Mouse (Mus musculus) layer of hippocampus, postnatal 25 days (tissue): ENCODE measurements around the gene Gyg. TPM values are rescaled to one million over a fixed set of nuclear protein-coding genes. Genes with fewer than 3 reads are reported as not detected.

Experiments used
- DNase-seq, 2 experiments: peaks; one replicate each; pipeline ENCODE4 v3.0.0; 2022; ENCODE audit warnings: mixed read lengths in 2 of 2, low spot score in 1 of 2; ENCODE audit errors: extremely low spot score in 1 of 2
- total RNA-seq, 2 experiments: library from RNA; stranded (reverse); gene quantifications; 2 replicates each; pipeline ENCODE4 v1.2.3; 2021

Gene Gyg
- total RNA-seq = 10 to 100 TPM; 41.8 to 48.6 TPM

DNA sequence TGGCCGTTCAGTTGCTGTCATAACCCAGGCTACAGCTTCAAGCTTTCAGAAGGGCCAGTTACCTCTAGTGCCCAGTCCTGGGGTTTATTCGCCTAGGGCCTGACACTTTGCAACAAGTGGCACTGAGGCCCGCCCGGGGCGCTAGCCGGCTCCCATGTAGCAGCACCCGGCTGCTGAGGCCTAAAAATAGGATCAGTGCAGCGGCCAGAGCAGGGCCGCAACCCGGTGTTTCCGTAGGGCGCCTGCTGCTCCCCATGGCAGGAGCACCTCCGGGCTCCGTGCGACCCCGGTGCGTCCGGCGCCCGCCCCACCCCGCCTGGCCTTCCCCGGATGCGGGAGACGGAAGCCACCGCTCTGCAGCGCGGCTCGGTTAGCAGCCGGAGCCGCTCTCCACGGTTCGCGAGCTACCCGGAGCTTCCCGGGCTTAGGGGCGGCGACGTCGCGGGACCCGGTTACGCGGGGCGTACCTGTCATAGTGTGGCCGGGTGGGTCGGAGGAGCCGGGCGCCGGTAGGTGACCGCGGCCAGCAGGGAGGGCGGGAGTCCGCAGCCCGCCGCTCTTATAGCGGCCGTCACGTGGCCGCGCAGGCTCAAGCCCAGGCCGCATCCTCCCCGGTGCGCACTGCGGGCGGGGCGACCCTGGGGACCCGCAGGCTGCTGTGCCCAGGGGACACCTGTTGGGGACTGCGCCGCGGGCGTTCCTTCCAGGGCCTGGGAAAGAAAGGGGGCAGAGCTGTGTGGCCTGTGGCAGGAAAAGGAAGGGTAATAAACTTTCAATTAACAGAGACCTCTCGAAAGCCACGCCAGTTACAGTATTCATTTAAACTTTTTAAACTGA lies at the start of gene Gyg:
Gene Gyg, minus strand, starts transcription at position 787 of the 837 bp plus-strand sequence.
- DNase-seq = peak; percentile 41 to 54

DNA sequence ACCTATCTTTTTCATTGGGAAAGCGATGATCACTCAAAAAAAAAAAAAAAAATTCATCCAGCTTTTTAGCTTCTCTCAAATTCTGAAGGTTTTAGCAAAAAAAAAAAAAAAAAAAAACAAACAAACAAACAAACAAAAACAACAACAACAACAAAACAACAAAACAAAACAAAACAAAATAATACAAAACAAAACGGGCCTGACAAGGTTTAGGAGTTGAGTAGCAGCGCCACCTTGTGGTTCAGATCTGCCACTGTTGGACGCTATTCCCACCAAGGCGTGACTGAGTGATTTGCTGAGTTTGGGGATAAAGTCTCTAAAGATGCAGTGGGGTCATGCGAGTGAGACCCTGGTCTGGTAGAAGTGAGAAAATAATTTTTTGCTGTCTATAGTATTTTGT lies 43.8 kb upstream of the Gyg start:
- DNase-seq = peak; percentile 46 to 78

DNA sequence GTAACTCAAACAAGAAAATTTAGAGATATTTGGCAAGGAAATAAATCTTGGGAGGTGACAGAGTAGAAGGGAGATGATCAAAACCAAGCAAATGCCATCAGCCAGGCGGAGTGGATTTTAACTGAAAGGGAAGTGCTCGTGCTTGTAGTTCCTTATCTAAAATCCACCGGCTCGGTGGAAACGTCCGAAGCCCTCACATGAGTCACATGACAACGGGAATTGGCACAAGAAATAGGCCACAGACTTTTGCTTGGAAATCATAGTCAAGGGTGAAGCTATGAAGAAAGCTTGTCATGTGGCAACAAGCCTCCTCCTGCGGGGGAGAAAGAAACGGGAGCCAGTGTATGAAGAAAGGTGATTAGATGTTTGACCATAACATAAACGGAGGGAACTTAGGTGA lies 42.8 kb upstream of the Gyg start:
- DNase-seq = no peak

DNA sequence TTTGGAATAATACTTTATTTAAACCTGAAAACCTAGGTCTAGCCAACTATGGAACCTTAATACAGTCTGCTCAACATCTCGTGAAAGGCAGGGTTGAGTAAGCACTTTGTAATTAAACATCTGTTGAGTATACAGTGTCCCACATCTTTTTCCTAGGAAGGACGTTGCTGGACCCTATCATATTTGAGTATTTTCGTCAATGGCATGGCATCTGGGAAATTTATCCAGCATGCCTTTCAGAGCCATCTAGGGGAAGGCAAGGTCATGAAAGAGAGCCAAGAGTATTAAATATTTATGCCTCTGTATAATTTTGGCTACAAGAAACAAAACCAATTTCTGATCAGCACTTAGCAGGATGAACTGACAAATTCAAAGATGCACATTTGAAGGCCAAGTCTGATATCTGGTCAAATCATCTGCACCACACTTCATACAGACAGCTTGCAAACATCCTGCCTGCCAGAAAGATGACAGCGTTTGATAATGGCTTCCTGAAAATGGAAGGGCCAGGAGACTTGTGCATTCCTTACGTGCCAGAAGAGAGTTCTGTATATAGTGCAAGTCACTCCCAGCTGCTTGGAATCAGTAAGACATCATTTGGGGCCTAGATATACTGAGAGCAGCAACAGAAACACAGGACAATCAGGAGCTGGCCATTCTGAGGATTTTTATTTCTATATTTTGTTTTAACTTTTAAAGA lies 34.0 kb upstream of the Gyg start:
- DNase-seq = no peak

DNA sequence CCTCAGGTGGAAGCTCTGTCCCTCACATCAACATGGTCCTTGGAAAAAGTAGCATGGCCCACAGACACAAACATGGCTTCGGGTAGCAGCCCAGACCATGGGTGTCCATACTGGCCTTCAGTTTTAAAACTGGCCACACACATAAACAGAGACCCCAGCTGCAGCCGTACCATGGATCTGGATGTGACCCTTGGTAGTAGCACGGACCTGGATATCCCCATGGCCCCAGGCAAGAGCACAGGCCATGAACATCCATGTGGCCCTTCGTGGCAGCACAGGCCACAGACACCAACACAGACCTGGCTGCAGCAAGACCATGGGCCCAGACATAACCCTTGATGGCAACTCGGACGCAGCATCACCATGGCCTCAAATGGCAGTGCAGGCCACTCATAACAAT lies 17.3 kb upstream of the Gyg start:
- no peak for DNase-seq

DNA sequence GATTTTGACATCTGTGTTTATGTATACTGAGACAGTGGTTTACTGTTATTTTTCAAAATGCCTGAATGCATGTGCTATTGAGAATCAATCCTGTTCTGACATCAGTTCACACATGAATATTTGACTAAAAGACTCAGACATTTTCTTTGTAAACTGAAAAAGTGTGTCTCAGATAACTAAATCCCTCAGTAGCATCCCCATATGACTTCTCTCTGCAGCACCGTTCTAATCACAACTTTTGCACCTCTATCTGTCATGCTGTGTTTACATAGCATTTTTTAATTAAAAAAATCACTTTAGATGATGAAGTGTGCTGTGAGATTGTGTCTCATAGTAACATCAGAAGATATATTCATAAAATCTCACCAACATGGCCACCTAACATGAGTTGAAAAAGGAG lies 12.4 kb upstream of the Gyg start:
- DNase-seq = no peak

DNA sequence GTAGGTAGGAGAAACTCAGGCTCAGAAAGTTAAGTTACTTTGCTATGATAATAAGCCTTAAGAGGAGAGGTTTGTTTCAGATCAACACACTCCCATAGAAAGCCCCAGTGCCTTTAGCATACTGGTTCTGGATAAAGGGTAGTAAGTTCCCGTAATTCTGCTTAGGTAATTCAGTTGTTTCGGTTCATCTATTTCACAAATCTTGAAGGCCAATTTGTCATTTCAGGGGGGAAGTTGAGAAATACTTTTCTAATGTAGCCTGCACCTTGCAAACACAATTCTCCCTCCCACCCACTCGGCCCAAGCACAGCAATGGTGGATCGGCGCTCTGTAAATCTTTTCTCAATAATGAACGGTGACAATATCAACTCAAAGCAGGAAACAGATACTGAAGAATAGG lies 359 bp upstream of the Gyg start:
- no peak for DNase-seq

DNA sequence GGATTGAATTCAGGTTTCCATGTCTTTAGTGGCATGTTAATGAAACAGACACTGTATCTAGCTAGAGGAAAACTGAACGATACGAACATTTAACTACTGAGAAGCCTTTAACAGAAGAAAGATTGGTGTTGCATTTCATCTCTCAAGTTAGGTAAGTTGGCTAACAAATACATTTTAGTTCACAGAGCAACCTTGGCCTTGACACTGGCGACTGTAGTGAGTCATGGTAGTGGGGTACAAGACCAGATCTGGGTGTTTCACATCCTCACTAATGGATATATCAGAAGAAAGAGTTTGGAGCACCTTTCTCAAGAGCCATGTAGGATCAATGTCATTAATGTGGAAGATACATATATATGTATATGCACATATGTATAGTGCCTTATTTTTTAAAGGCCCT lies 3.5 kb downstream of the Gyg start:
- no peak for DNase-seq

DNA sequence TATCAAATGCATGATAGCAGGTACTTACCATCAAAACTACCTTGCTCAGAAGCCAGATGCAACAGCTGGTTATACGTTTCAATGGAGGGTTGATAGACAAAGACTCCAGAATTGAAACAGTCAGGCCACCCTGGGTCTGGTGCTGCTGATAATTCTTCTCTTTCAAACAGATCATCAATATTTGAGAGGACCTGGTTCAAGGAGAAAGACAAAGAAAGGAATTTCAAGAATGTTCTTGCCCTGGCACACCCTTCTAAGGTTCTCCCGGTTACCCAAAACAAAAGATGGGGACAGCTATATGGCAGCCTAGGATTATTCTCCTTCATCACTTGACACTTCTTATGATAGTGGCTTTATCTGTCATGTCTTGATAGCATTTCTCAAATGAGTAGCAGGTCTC lies 4.6 kb downstream of the Gyg start:
- no peak for DNase-seq

DNA sequence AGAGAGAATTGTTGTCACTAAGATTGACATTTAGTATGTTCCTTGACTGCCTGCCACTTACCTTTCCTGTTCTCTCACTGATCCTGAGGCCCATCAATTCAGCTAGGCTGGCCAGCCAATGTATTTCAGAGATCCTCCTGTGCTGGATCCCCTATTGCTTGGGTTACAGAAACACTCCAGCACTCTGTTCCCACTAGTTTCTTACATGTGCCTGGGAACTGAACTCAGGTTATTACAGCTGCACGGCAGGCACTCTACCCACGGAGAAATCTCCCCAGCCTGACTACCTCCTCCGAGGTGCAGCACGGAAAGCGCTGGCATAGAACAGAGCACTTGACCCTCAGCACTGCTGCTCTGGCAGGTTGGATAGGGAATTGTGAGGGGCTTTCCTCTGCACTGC lies 7.5 kb downstream of the Gyg start:
- no peak for DNase-seq

DNA sequence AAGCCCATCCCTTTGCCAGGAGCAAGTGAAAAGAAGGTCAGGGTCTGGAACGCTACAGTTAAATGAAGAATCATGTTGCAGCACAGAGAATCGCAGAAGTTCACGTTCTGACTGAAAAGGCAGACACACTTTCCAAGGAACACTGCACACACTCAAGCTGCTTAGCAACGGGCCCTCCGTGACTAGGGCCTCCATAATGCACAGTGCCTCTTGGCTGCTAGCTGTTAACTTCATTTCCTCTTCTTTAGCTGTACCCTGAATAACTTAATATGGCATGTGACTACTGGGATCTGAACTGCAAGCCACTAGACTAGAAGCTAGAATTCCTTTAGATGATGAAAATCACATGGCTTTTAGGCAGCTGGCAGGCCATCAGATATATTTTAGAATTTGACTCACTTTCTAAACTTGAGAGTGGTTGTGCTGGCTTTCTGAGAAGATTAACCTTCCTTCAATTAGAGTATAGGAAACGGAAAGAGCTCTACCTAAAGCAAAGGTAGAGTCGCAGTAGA lies 8.2 kb downstream of the Gyg start:
- no peak for DNase-seq

DNA sequence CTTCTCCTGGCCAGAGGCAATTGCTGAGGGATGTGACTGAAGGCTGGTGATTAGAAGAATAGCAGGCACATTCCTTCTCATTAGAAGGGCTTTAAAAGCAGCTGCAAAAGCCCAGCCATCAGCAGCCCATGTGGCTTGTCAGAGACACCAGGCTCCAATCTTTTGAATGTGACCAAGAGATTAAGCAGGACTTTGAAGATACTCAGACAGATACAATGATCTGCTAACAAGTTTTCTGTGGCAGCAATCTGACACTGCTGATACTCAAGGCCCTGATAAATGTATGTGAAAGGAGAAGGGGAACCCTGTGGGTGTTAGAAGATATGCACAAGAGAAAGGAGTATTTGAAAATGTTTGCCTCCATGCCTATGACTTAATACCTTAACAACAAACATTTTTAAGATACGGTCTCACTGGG lies 9.4 kb downstream of the Gyg start:
- DNase-seq = no peak

DNA sequence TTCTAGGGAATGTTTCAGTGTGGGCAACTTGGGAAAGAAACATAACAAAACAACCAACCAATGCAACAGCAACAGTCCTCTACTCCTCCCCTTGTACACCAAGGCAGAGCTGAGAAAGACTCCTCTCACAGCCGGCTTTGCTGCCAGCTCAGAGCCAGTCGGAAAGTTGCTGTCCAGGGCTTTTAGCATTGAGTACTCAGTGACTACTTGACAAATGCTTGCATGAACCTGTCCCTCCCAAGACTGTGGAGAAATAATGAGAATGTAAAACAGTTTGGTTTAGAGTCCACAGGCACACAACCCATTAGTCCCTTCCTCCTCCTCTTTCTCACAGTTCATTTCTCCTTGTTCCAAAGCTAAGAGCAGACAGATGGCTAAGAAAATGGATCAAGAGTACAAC lies 10.7 kb downstream of the Gyg start:
- no peak for DNase-seq

DNA sequence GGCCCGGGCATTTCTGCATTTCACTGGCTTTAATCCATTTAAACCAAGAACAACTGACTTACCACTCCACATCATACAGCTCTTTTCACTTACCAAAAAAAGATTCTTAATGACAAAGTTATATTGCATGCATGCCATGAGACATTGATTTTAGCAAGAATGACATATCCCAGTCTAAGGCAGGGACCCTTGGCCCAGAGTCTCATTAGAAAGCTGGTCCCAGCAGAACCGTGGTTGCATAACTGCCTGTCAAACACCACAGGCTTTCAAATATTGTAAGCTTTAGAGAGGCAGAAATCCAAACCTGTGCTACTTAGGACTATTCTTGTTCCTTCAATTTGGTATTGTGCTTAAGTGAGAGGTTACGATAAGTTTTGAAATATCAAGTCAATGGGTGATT lies 11.4 kb downstream of the Gyg start:
- DNase-seq = no peak

DNA sequence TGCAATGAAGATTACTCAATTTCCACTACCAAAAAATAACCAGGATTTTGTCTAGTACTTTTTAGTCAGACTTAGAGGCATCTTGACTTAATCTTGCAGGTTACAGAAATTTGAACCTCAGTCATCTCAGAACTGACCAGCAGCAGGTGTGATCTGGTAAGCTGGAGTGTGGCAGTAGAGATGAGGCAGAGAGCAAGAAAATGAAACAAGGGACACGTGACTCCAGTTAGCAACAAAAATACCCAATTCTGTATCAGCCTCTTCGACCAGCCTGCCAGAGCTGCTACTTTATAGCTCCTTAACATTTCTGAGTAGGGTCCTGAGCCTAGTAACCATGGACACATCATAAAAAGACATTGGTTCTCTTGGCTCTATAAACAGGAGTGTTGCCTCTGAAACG lies 12.5 kb downstream of the Gyg start:
- no peak for DNase-seq

DNA sequence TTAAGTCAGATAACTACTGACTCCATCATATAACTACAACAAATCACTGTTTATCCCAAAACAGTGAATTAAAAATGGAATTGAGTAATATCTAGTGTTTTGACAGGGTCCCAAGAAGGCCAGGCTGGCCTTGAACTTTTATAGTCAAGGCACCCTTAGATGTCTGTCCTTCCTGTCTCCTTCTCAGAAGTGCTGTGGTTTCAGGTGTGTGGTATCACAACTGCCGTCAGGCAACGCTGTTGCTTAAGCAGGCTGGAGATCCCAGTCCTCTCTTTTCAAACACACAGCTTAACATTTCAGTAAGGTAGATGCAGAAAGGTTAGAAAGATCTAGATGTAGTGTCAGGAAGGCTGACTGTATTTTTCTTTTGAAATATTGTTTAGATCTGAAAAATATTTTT lies 13.0 kb downstream of the Gyg start:
- DNase-seq = no peak

DNA sequence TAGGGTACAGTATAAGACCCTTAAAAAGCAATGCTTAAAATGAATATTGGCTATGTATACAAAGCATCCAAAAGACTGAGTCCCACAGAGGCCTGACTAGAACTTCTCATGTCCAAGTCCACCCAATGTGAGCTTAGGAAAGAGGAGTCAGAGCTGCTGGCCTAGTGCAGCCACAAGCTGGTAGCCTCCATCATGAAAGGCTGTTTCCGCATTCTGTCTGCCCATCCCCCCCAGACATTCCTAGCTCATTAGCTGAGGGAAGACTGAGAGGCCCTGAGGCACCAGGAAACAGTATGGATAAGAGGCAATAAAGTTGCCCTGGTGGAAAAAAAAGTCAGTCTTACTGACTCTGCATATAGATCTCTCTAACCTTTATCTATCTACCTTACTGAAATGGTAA lies 13.4 kb downstream of the Gyg start:
- DNase-seq = no peak

DNA sequence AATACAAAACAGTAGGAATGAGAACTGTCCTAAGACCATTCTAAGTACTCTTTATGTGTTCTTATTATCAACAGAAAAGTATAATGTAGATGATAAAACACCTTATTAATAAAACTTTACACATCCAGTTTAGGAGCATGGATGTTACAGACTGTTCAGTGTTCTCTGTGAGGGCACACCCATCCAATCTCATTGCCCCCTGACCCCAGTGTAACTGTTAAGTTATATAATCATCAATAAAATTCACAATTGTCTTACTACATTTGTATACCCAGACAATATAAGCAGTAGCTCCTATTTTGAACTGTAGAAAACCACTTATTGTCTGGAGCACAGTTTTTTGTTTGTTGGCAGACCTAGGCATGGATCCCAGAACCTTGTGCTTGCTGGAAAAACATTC lies 13.9 kb downstream of the Gyg start:
- DNase-seq = no peak

DNA sequence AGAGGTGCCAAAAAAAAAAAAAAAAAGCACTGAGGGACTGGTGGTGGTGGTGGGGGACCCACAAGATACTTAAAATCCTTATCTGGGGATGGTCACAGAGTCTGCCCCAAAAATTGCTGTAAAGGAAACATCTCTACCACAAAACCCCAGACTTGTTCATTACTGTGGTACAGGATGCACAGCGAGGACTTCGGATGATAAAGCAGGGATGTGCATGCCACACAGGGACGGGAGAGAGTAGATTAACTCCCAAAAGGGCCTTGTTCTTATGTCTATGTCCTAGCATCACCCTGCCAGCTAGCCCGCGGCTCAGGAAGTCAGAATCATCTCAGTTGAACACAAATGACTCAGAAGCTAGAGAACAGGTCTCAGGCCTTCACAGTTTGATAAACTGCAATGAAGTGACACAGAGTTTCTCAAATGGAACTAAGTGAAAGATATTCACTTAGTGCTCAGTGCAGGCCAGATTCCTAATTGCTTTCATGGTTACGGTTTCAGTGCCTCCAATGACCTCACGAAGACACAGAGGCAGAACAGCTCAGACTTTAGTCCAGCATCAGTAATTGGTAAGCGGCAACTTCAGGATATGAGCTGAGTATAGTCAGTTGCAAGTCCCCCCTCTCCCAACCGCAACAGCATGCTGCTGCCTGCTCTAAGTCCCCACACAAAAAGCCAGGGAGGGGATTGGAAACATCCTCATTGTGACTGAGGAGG lies 18.1 kb downstream of the Gyg start:
- no peak for DNase-seq

DNA sequence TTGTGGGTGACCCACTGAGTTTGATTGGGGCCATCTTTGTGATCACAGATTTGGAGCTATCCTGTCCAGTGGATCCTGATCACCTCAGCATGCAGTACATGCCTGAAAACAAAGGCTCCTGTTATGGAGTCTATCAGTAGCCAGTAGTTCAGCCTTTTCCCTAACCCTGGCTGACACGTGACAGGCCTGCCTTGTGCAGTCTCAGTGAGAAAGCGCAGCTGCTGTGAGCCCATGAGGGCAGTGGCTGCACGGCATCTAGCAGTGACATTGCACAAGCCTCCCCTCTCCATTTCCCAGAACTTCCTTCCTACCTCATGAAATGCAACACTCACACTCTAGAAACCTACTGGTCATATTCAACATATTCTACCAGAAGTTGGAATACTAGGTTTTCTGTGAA lies 20.6 kb downstream of the Gyg start:
- no peak for DNase-seq

DNA sequence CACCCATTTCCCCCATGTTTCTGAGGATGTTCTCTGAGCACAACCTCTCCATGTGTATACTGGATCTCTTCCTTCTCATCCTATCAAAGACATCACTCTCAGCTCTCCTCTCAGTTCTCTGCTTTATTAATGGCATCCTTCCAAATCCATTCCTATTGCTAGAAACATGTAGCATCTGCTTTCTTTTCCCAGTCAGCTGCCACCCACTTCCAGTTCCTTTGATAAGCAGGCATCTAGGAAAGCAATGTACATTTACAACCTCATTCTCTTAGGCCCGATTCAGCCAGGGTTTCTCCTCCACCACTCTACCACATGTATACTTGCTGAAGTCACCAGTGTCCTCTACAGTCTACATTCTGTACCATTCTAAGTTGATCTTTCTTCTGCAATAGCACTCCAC lies 21.4 kb downstream of the Gyg start:
- DNase-seq = no peak
